Mouse (Mus musculus) spleen, adult 2 months (tissue): Measurements from ENCODE around the gene Heatr3. TPM values are rescaled to one million over a fixed set of nuclear protein-coding genes. Genes with fewer than 3 reads are reported as not detected.

ENCODE experiments used
- DNase-seq, 2 experiments: peaks; one replicate each; pipeline versions ENCODE4 v3.0.0 to v3.0.0-alpha.2; 2012 to 2021; ENCODE audit warnings: low spot score in 2 of 2, low read depth in 1 of 2
- H3K27ac ChIP-seq: fragments of 200-500 bp; 2 replicates; pipeline ENCODE4 v1.5.1; 2012; ENCODE audit warnings: low read length, inconsistent platforms; ENCODE audit not compliant: insufficient read depth
- H3K27me3 ChIP-seq: fragments of 200-500 bp; 2 replicates; pipeline ENCODE4 v1.6.1; 2012; ENCODE audit warnings: mild to moderate bottlenecking, moderate library complexity, low read length, inconsistent platforms; ENCODE audit not compliant: control insufficient read depth, insufficient read depth
- H3K36me3 ChIP-seq: fragments of 200-500 bp; 2 replicates; pipeline ENCODE4 v1.6.1; 2012; ENCODE audit warnings: mild to moderate bottlenecking, low read length, inconsistent platforms; ENCODE audit not compliant: control insufficient read depth, insufficient read depth
- H3K4me1 ChIP-seq: fragments of 200-500 bp; 2 replicates; pipeline ENCODE4 v1.6.1; 2011; ENCODE audit warnings: inconsistent platforms; ENCODE audit not compliant: control insufficient read depth, insufficient read depth, insufficient read length
- H3K4me3 ChIP-seq: fragments of 200-500 bp; 2 replicates; pipeline ENCODE4 v1.5.1; 2011; ENCODE audit warnings: mild to moderate bottlenecking, inconsistent platforms; ENCODE audit not compliant: insufficient read depth, insufficient read length; ENCODE audit errors: extremely low read depth
- CTCF ChIP-seq: fragments of 200-500 bp; IDR thresholded peaks from 2 replicates; pipeline ENCODE4 v1.5.1; 2011; ENCODE audit warnings: mild to moderate bottlenecking, inconsistent platforms; ENCODE audit not compliant: insufficient read depth, insufficient read length, insufficient replicate concordance; ENCODE audit errors: extremely low read depth
- POLR2A ChIP-seq: fragments of 200-500 bp; IDR thresholded peaks from 2 replicates; pipeline ENCODE4 v1.6.1; 2011; ENCODE audit warnings: low read depth, low read length, inconsistent platforms
- WGBS: fragments of 180-500 bp; shearing (Covaris S2); methylation state at CpG from one replicate; pipeline ENCODE4 v1.1.7; 2018; 5-methylcytosine and 5-hydroxymethylcytosine counted together
- polyA plus RNA-seq: library from polyadenylated mRNA; depleted of rRNA; stranded (reverse); fragments of >200 nt; gene quantifications from 2 replicates; pipeline ENCODE4 v1.2.3, GENCODE M21; 2012; rRNA removed

Gene Heatr3
- 8.9 and 9.5 TPM in 2 replicates for polyA plus RNA-seq

DNA sequence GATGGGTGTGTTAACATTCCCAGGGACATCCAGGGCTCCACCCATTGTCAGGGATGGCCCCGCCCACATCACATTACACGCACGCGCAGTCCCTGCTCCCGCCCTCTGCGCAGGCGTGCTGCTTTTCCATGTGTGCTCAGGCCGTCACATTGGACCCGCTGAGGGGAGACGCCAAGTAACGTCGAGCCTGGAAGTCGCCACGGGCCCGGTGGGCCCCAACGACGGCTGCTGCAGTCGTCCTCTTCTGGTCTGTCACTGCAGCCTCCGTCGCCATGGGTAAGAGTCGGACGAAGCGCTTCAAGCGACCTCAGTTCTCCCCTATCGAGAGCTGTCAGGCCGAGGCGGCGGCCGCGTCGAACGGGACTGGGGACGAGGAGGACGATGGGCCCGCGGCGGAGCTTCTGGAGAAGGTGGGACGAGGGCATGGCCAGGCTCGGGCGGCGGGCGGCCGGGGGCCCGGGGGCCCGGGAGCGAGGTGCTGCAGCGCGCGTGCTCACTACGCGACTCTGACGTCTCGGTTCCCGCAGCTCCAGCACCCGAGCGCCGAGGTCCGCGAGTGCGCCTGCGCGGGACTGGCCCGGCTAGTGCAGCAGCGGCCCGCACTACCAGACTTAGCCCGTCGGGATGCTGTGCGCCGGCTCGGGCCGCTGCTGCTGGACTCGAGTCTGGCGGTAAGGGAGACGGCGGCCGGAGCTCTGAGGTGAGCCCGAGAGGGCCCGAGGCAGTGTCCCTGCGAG is at the start of gene Heatr3:
Gene Heatr3 (plus strand): TSS at position 108 of the 737 bp plus-strand sequence.
- TF ChIP-seq POLR2A (no peak; the same call in 1 of the 2 replicates), CTCF (0 out of 2 replicates have a peak, but pooled peaks have one; percentile 7)
- WGBS = under 1% methylated on average over 71 of the region's 79 CpGs
- Histone ChIP-seq H3K4me1 (no peaks in the 10 kb centered on the region; the same call in 1 of the 2 replicates), H3K27me3 (no peaks in the 10 kb centered on the region), H3K27ac (peak within 1 kb of the TSS; percentile 69), H3K4me3 (peak within 1 kb of the TSS; percentile 76), H3K36me3 (peaks cover 12% of the 10 kb centered on the region)
- peak; percentile 73 to 88 for DNase-seq

DNA sequence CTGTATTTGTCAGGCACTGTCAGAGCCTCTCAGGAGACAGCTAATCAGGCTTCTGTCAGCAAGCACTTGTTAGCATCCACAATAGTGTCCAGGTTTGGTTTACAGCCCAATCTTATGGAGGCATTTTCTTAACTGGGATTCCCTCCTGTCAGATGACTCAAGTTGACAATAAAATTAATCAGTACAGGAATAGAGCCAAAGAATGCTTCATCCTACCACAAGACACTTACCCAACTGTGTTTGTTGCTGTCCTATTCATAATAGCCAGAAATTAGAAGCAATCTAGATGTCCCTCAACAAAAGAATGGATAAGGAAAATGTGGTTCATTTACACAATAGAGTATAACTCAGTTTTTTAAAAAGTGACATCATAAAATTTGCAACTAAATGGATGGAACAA is 49.6 kb upstream of the Heatr3 start:
- Histone ChIP-seq H3K27me3 (no peaks in the 10 kb centered on the region), H3K27ac (no peak overlapping the region), H3K36me3 (no peaks in the 10 kb centered on the region), H3K4me1 (no peaks in the 10 kb centered on the region), H3K4me3 (no peak overlapping the region)
- TF ChIP-seq CTCF (no peak), POLR2A (no peak)
- DNase-seq = no peak

- H3K36me3 ChIP-seq = no peaks in the 10 kb centered on the region
- H3K4me1 ChIP-seq = no peaks in the 10 kb centered on the region
- no peak overlapping the region for H3K27ac ChIP-seq
- TF ChIP-seq POLR2A = no peak
- no peak for TF ChIP-seq CTCF
- no peaks in the 10 kb centered on the region for H3K27me3 ChIP-seq
- H3K4me3 ChIP-seq = no peak overlapping the region
- WGBS = 70% methylated on average over 2 of the region's 2 CpGs
- no peak for DNase-seq
These were observed 46.0 kb upstream of the Heatr3 start for GRCm38 (mm10) chr8:88091661-88092060.

GRCm38 (mm10) chr8:88093367-88093766 is 44.3 kb upstream of the Heatr3 start:
- no peaks in the 10 kb centered on the region for H3K36me3 ChIP-seq

DNA sequence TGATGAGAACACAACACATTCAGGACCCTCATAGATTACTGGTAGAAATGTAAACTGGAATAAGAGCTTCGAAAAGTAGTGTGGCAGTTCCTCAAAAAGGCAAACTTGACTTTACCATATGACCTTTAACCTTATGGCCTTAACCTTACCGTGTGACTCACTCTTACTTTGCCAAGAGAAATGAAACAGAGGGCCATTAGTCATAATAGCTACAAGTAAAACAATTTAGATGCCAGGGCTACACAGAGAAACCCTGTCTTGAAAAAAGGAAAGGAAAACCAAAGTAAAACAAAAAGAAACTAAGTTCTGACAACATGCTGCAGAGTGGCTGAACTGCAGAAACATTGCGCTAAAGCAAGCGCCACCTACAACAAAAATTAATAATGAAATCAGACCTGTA is 38.8 kb upstream of the Heatr3 start:
- no peaks in the 10 kb centered on the region for H3K27me3 ChIP-seq
- WGBS = 87% methylated on average over 4 of the region's 4 CpGs
- H3K27ac ChIP-seq = no peak overlapping the region
- H3K4me1 ChIP-seq = no peaks in the 10 kb centered on the region
- TF ChIP-seq CTCF (no peak), POLR2A (no peak)
- no peaks in the 10 kb centered on the region for H3K36me3 ChIP-seq
- no peak overlapping the region for H3K4me3 ChIP-seq
- DNase-seq = no peak

More at GRCm38 (mm10) chr8:88093367-88093766, 44.3 kb upstream of the Heatr3 start:
- WGBS = 87% methylated on average over 4 of the region's 4 CpGs
- Histone ChIP-seq H3K27ac (no peak overlapping the region), H3K4me3 (no peak overlapping the region), H3K27me3 (no peaks in the 10 kb centered on the region), H3K4me1 (no peaks in the 10 kb centered on the region)
- DNase-seq = no peak
- TF ChIP-seq CTCF (no peak), POLR2A (no peak)

GRCm38 (mm10) chr8:88099526-88099925 is 38.1 kb upstream of the Heatr3 start:
- WGBS = 3% methylated on average over 1 of the region's 1 CpGs
- no peak overlapping the region for H3K27ac ChIP-seq
- TF ChIP-seq CTCF (peak; percentile 41; the same call in 1 of the 2 replicates), POLR2A (no peak)
- no peaks in the 10 kb centered on the region for H3K4me1 ChIP-seq
- H3K36me3 ChIP-seq = no peaks in the 10 kb centered on the region
- DNase-seq = peak; percentile 15 to 26
- no peaks in the 10 kb centered on the region for H3K27me3 ChIP-seq
- H3K4me3 ChIP-seq = no peak overlapping the region

DNA sequence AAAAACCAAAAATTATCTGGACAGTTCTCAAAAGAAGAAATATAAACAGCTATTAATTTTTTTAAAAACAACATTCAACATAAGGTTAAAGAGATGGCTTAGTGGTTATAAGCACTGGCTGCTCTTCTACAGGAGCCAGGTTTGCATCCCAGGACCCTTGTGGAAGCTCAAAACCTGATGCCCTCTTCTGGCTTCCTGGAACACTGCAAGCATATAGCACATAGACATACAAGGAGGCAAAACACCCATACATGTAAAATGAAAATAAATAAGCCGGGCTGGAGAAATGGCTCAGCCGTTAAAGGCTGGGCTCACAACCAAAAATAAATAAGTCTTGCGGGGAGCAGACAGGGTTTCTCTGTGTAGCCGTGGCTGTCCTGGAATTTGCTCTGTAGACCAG is 28.4 kb upstream of the Heatr3 start:
- DNase-seq = no peak
- no peaks in the 10 kb centered on the region for H3K27me3 ChIP-seq
- no peaks in the 10 kb centered on the region for H3K4me1 ChIP-seq
- no peak overlapping the region for H3K4me3 ChIP-seq
- no peak overlapping the region for H3K27ac ChIP-seq
- no peaks in the 10 kb centered on the region for H3K36me3 ChIP-seq
- no peak for TF ChIP-seq CTCF
- no peak for TF ChIP-seq POLR2A
- WGBS = 95% methylated on average over 4 of the region's 4 CpGs
